Mouse (Mus musculus) liver, adult 2 months (tissue): ENCODE measurements around the gene Gm20741.

Experiments used
- CTCF ChIP-seq: fragments of 200-500 bp; IDR thresholded peaks from 2 replicates; pipeline ENCODE4 v1.5.1; 2011; ENCODE audit warnings: low read depth, low read length, control low read depth
- POLR2A ChIP-seq: fragments of 200-500 bp; IDR thresholded peaks from 2 replicates; pipeline ENCODE4 v1.6.1; 2011; ENCODE audit warnings: low read length, control low read depth; ENCODE audit not compliant: insufficient read depth; ENCODE audit errors: extremely low read depth

DNA sequence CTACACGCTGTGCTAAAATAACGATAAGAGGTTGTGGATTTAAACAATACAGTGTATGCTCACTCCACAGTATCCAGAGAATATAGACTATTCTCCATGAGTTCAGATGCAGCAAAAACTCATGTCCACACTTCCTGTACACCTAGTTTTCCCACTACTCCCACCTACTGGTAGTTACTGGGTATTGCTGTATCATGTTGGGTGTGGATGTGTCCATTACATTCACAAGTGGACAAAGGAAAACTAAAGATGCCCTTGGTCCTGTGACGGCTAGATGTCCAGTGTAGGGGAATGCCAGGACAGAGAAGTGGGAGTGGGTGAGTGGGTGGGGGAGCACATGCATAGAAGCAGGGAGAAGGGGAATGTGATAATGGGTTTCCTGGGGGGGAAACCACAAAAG, 11.7 kb upstream of the Gm20741 start:
- TF ChIP-seq POLR2A (no peak), CTCF (peak; percentile 66)
